Mouse (Mus musculus): ENCODE data around the gene Tkfc. TPM values are rescaled to one million over a fixed set of nuclear protein-coding genes. Genes with fewer than 3 reads are reported as not detected.

Tkfc gene
- polyA plus RNA-seq, 1 experiment = 5.4 TPM

DNA sequence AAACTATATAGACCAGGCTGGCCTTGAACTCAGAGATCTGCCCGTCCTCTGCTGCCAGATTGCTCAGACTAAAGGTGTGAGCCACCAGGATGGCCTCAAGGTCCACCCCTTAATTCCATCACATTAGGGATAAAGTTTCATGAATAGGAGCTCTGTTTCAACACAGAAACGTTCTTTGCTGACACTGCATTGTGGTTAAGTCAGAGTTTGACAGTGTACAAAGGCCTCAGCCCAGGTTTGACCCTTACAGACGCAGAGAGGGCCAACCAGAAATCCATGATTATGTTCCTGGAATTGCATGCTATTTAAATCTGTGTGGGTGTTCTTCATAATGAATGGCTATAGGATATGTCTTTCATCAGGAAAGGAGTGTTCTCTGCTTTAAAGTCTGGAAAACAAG, 15.2 kb downstream of the Tkfc start:
- no peak for DNase-seq (ENCODE audit: low read depth in 1 of 2, low spot score in 2 of 2)

DNA sequence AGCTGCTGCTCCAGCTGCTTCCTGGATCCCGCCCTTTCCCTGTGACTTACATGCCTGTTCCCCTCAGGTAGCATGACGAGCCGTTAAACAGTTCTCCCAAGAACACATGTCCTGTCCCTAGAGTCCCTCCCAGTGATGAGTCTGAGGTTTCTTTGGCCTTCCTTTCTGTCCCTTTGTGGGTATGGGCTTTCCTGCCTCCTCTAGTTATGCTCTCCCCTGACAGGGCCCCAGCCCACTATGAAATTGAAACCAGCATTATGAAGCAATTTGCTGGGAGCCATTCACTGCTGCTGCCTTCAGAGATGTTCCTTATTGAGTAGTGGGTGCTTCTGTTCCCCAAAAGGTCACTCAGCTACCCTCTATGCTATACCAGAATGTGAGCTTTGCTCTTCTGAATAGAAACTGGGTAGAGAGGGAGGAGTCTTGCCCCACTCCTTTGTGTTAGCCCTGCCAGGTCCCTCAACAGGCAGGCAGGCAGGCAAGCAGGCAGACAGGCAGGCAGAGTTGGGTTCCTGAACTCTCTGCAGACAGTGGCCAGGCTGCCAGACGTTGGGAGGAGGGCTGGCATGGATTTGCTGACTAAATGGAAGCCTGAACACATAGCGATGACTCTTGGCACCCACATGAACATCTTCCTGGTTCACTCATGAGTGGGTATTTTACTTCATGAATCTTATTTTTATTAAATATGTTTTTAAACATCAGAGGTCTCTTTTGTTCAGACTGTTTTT, 16.2 kb downstream of the Tkfc start:
- TF ChIP-seq CTCF (IDR thresholded peaks at IDR 0.05; ENCODE audit: extremely low read depth, insufficient read depth, insufficient read length, insufficient replicate concordance) = no peak
- no peak for TF ChIP-seq POLR2A (IDR thresholded peaks at IDR 0.05; ENCODE audit: low read depth, low read length)
- DNase-seq (ENCODE audit: low read depth in 1 of 2, low spot score in 2 of 2) = no peak
- H3K4me3 ChIP-seq (ENCODE audit: extremely low read depth, insufficient read depth, insufficient read length) = no peak overlapping the region
- peaks cover 2% of the 10 kb centered on the region; the same call in 1 of the 2 replicates for H3K4me1 ChIP-seq (ENCODE audit: control insufficient read depth, insufficient read depth, insufficient read length)
- H3K27ac ChIP-seq (ENCODE audit: insufficient read depth, low read length) = peak overlapping the region; percentile 14; the same call in 1 of the 2 replicates
- peaks cover 47% of the 10 kb centered on the region for H3K36me3 ChIP-seq (ENCODE audit: control insufficient read depth, insufficient read depth, low read length)
- no peaks in the 10 kb centered on the region for H3K27me3 ChIP-seq (ENCODE audit: control insufficient read depth, insufficient read depth, low read length)
- 29% methylated on average over 5 of the region's 5 CpGs for WGBS

More for the DNA sequence above, 15.2 kb downstream of the Tkfc start:
- TF ChIP-seq CTCF (IDR thresholded peaks at IDR 0.05; ENCODE audit: extremely low read depth, insufficient read depth, insufficient read length, insufficient replicate concordance) (no peak), POLR2A (IDR thresholded peaks at IDR 0.05; ENCODE audit: low read depth, low read length) (no peak)
- 75% methylated on average over 3 of the region's 3 CpGs for WGBS
- Histone ChIP-seq H3K27me3 (ENCODE audit: control insufficient read depth, insufficient read depth, low read length) (no peaks in the 10 kb centered on the region), H3K36me3 (ENCODE audit: control insufficient read depth, insufficient read depth, low read length) (peaks cover 50% of the 10 kb centered on the region), H3K4me1 (ENCODE audit: control insufficient read depth, insufficient read depth, insufficient read length) (no peaks in the 10 kb centered on the region), H3K27ac (ENCODE audit: insufficient read depth, low read length) (no peak overlapping the region), H3K4me3 (ENCODE audit: extremely low read depth, insufficient read depth, insufficient read length) (no peak overlapping the region)

DNA sequence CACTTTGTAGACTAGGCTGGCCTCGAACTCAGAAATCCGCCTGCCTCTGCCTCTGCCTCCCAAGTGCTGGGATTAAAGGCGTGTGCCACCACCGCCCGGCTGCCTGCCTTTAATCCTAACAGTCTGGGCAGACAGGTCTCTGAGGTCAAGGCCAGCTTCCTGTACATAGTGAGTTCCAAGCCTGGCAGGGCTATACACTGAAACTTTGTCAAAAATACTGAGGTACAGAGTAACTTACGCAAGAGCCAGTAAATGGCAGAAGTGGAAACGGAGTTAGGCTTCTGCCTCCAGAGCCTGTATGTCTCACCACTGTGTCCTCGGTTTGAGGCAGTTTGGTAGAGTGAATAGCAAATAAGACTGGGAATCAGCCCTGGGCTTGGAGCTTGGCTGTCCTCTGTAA, 18.2 kb downstream of the Tkfc start:
- 82% methylated on average over 8 of the region's 8 CpGs for WGBS
- TF ChIP-seq CTCF (IDR thresholded peaks at IDR 0.05; ENCODE audit: extremely low read depth, insufficient read depth, insufficient read length, insufficient replicate concordance) (no peak), POLR2A (IDR thresholded peaks at IDR 0.05; ENCODE audit: low read depth, low read length) (no peak)
- H3K4me3 ChIP-seq (ENCODE audit: extremely low read depth, insufficient read depth, insufficient read length) = no peak overlapping the region
- no peak overlapping the region for H3K27ac ChIP-seq (ENCODE audit: insufficient read depth, low read length)
- H3K4me1 ChIP-seq (ENCODE audit: control insufficient read depth, insufficient read depth, insufficient read length) = peaks cover 6% of the 10 kb centered on the region; the same call in 1 of the 2 replicates
- no peak for DNase-seq (ENCODE audit: low read depth in 1 of 2, low spot score in 2 of 2)
- H3K36me3 ChIP-seq (ENCODE audit: control insufficient read depth, insufficient read depth, low read length) = peaks cover 43% of the 10 kb centered on the region
- H3K27me3 ChIP-seq (ENCODE audit: control insufficient read depth, insufficient read depth, low read length) = no peaks in the 10 kb centered on the region

DNA sequence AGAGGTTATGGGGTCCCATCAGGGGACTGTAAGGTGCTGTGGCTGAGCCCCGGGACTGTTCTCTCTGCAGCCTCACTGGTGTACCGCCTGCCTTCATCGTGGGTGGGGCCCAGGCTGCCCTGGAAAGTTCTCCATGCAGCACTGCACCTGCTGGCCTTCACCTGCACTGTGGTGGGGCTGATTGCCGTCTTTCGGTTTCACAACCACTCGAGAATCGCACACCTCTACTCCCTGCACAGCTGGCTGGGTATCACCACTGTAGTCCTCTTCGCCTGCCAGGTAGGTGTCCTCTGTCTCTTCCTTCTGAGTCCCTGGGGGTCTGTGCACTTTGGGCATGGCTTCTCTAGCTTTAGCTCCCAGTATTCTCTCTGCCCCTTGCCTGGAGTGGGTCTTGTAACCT, 20.3 kb downstream of the Tkfc start:
- DNase-seq (ENCODE audit: low read depth in 1 of 2, low spot score in 2 of 2) = peak; percentile 40 to 85
- Histone ChIP-seq H3K27me3 (ENCODE audit: control insufficient read depth, insufficient read depth, low read length) (no peaks in the 10 kb centered on the region), H3K4me3 (ENCODE audit: extremely low read depth, insufficient read depth, insufficient read length) (no peak overlapping the region), H3K27ac (ENCODE audit: insufficient read depth, low read length) (peak overlapping the region; percentile 19; the same call in 1 of the 2 replicates), H3K36me3 (ENCODE audit: control insufficient read depth, insufficient read depth, low read length) (peaks cover 31% of the 10 kb centered on the region), H3K4me1 (ENCODE audit: control insufficient read depth, insufficient read depth, insufficient read length) (peaks cover 6% of the 10 kb centered on the region; the same call in 1 of the 2 replicates)
- TF ChIP-seq CTCF (IDR thresholded peaks at IDR 0.05; ENCODE audit: extremely low read depth, insufficient read depth, insufficient read length, insufficient replicate concordance) (no peak), POLR2A (IDR thresholded peaks at IDR 0.05; ENCODE audit: low read depth, low read length) (no peak)
- 29% methylated on average over 8 of the region's 8 CpGs for WGBS

DNA sequence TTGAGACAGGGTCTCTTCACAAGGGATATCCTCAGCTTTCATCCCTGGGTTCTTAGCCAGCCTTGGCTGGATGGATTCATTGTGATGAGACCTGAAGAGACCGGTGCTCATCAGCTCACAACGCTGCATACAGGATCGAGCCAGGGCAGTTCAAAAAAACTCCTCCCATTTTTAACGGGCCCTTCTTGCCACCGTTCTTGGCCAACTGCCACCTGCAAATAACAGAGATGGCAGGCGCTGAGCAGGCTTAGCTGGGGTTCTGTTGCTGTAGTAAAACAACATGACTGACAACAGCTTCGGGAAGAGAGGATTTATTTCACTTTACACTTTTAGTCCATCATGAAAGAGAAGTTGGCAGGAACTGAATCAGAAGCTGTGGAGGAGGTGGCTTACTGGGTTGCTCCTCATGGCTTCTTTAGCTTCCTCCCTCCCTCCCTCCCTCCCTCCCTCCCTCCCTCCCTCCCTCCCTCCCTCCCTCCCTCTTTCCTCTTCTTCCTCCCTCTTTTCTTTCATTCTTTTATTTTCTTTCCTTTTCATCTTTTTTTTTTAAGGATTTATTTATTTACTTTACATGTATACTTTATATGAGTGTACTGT, 21.8 kb downstream of the Tkfc start:
- WGBS = 10% methylated on average over 7 of the region's 7 CpGs
- no peak for TF ChIP-seq CTCF (IDR thresholded peaks at IDR 0.05; ENCODE audit: extremely low read depth, insufficient read depth, insufficient read length, insufficient replicate concordance)
- no peak for TF ChIP-seq POLR2A (IDR thresholded peaks at IDR 0.05; ENCODE audit: low read depth, low read length)
- no peak for DNase-seq (ENCODE audit: low read depth in 1 of 2, low spot score in 2 of 2)
- Histone ChIP-seq H3K27ac (ENCODE audit: insufficient read depth, low read length) (peak overlapping the region; percentile 71), H3K36me3 (ENCODE audit: control insufficient read depth, insufficient read depth, low read length) (peaks cover 22% of the 10 kb centered on the region), H3K4me1 (ENCODE audit: control insufficient read depth, insufficient read depth, insufficient read length) (peaks cover 8% of the 10 kb centered on the region; the same call in 1 of the 2 replicates), H3K4me3 (ENCODE audit: extremely low read depth, insufficient read depth, insufficient read length) (no peak overlapping the region), H3K27me3 (ENCODE audit: control insufficient read depth, insufficient read depth, low read length) (no peaks in the 10 kb centered on the region)

DNA sequence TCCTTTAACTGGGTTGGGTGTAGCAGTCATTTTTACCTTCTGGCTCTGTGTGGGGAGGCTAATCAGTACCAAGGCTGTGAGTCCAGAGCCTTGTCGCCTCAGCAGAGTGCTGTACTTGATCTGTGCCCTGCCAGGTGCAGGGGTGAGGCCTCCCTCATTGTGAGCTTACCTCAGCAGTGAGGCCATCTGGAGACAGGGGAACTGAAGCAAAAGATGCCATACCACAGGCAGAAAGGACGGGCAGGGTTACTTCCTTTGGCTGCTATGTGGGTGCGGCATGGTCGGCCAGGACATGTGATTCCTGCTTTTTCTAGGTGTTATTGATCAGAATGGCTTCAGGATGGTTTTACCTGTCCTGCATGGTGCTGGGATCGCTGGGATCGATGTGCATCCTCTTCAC, 23.5 kb downstream of the Tkfc start:
- H3K27ac ChIP-seq (ENCODE audit: insufficient read depth, low read length) = peak overlapping the region; percentile 80
- H3K4me3 ChIP-seq (ENCODE audit: extremely low read depth, insufficient read depth, insufficient read length) = peak overlapping the region; percentile 35; the same call in 1 of the 2 replicates
- peaks cover 8% of the 10 kb centered on the region; the same call in 1 of the 2 replicates for H3K4me1 ChIP-seq (ENCODE audit: control insufficient read depth, insufficient read depth, insufficient read length)
- 54% methylated on average over 6 of the region's 6 CpGs for WGBS
- peak; percentile 46 to 81 for DNase-seq (ENCODE audit: low read depth in 1 of 2, low spot score in 2 of 2)
- TF ChIP-seq POLR2A (IDR thresholded peaks at IDR 0.05; ENCODE audit: low read depth, low read length) = peak; percentile 10; the same call in 1 of the 2 replicates
- TF ChIP-seq CTCF (IDR thresholded peaks at IDR 0.05; ENCODE audit: extremely low read depth, insufficient read depth, insufficient read length, insufficient replicate concordance) = no peak
- H3K36me3 ChIP-seq (ENCODE audit: control insufficient read depth, insufficient read depth, low read length) = peaks cover 11% of the 10 kb centered on the region
- H3K27me3 ChIP-seq (ENCODE audit: control insufficient read depth, insufficient read depth, low read length) = no peaks in the 10 kb centered on the region

Data from spleen, adult 2 months (tissue).